Mouse (Mus musculus) cortical plate, adult 2 months (tissue): Measurements from ENCODE around the gene Cstf1.

Experiments
- CTCF ChIP-seq: fragments of 200-500 bp; IDR thresholded peaks from 2 replicates; pipeline ENCODE4 v1.5.1; 2011; ENCODE audit warnings: mild to moderate bottlenecking, control low read depth, low read length; ENCODE audit not compliant: insufficient read depth; ENCODE audit errors: extremely low read depth
- POLR2A ChIP-seq: fragments of 200-500 bp; IDR thresholded peaks from 2 replicates; pipeline ENCODE4 v1.6.1; 2011; ENCODE audit warnings: mild to moderate bottlenecking, low read length, control low read depth; ENCODE audit not compliant: insufficient read depth; ENCODE audit errors: extremely low read depth

DNA sequence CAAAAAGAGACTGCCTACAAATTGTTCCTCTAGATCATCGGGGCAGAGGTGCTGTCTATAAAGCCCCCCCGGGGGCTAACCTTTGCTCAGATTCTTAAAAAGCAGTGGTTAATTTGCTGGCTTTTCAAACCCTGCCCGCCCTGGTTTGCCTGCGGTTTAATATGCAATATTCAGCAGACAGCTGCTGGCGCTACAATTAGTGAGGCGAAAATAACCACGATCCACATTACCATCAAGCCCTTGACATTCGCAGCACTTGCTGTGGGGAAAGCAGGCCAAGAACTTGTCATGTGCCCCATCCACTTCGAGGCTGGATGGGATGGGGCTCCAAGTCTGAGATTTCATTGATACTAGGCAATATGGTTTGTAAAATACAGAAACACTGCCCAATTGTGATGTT, 17.3 kb upstream of the Cstf1 start:
- TF ChIP-seq CTCF (no peak), POLR2A (no peak)
